Mouse (Mus musculus): ENCODE measurements around the gene Sgip1.

DNA sequence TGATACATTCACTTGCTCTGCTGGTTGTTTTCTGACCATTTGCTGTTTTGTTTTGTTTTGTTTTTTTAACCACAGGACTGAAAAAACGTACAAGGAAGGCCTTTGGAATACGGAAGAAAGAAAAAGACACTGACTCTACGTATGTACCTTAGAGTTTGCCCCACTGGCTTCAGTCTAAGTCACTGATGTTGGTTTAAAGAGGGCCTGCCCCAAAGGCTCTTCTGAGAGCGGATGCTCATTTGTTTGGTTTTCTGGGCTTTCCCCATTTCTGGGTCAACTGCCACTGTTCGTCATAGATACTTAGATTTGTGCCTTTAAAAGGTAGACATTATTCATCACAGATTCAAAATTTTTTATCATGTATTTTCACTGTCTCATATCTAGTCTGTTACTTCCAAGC is 111.7 kb downstream of the Sgip1 start:
- TF ChIP-seq CTCF (IDR thresholded peaks at IDR 0.05; ENCODE audit: low read depth, low read length) (no peak), GATA1 (IDR thresholded peaks at IDR 0.05; ENCODE audit: borderline replicate concordance, low read length) (no peak)
